Mouse (Mus musculus) intestine, embryonic 14.5 days (tissue): Measurements from ENCODE around the gene Ptprf. TPM values are rescaled to one million over a fixed set of nuclear protein-coding genes. Genes with fewer than 3 reads are reported as not detected.

Experiments
- microRNA-seq: library from miRNA; unstranded; fragments of <30 nt; microRNA quantifications from one replicate; pipeline ENCODE4, GENCODE M21; 2016
- polyA plus RNA-seq: library from polyadenylated mRNA; unstranded; fragments of >200 nt; fragmentation: Nextera tagmentation; extraction: Ambion mirVana; gene quantifications from 2 replicates; pipeline ENCODE4 v1.2.1, GENCODE M21; 2014

The Ptprf gene
- polyA plus RNA-seq, 1 experiment from 2014 or later, result 73.6 TPM

Small RNA genes lying within 50 kb of the gene (microRNA-seq; reads per million reads assigned to microRNA genes)
- 2.7 reads per million, percentile 27 among the genes with 10 or more reads in this experiment for gene Mir7226

Other genes with a start within 250 kb of the Ptprf start
- 4.5 and 4.7 TPM in 2 replicates for gene St3gal3, start 156.5 kb downstream of the Ptprf start, polyA plus RNA-seq
- gene Kdm4a, start 111.4 kb downstream of the Ptprf start, polyA plus RNA-seq, result 34.1 and 38.6 TPM in 2 replicates
- 12.1 and 13.2 TPM in 2 replicates for gene Szt2, start 117.9 kb upstream of the Ptprf start, polyA plus RNA-seq
- gene Med8, start 117.9 kb upstream of the Ptprf start, polyA plus RNA-seq, result 106 and 109 TPM in 2 replicates
- gene Elovl1, start 136.7 kb upstream of the Ptprf start, polyA plus RNA-seq, result 144 and 152 TPM in 2 replicates
- 259 and 273 TPM in 2 replicates for gene Cdc20, start 145.9 kb upstream of the Ptprf start, polyA plus RNA-seq
- 0.31 and 0.46 TPM in 2 replicates for gene Mpl, start 166.1 kb upstream of the Ptprf start, polyA plus RNA-seq
- 17.2 and 18.8 TPM in 2 replicates for gene Tie1, start 198.7 kb upstream of the Ptprf start, polyA plus RNA-seq
- 35.7 and 46.4 TPM in 2 replicates for gene 2610528J11Rik, start 235.6 kb upstream of the Ptprf start, polyA plus RNA-seq